ENCODE assay signal across 8 mouse cellular contexts in genomic region chr10:79853860-79854795, GRCm38 (mm10). TPM values are rescaled to one million over a fixed set of nuclear protein-coding genes. Genes with fewer than 3 reads are reported as not detected.
A peak's percentile ranks its signal among the peaks of the same experiment; 100 is the strongest.
DNase-seq lines count a peak whose midpoint lies in the region; ATAC-seq lines count a peak whose summit lies in the region.

TSS of gene Ptbp1 (plus strand) at chr10:79854427.

- H3K9me3 ChIP-seq in heart, embryonic 13.5 days: no peaks in the 10 kb centered on the region
- no peaks in the 10 kb centered on the region for H3K9me3 ChIP-seq in liver, embryonic 12.5 days (replicated peaks)
- H3K9me3 ChIP-seq in stomach, embryonic 15.5 days: no peaks in the 10 kb centered on the region

- H3K4me3 ChIP-seq in brown adipose tissue, adult 24 weeks (ENCODE audit: insufficient read depth, low read depth, low read length): peak within 1 kb of the TSS; percentile 89
- peak within 1 kb of the TSS; percentile 83 for H3K4me3 ChIP-seq in heart, embryonic 13.5 days
- H3K4me3 ChIP-seq in liver, embryonic 12.5 days: peak within 1 kb of the TSS; percentile 93
- H3K4me3 ChIP-seq in stomach, embryonic 15.5 days (replicated peaks): peak within 1 kb of the TSS; percentile 96

- peaks cover 38% of the 10 kb centered on the region for H3K4me1 ChIP-seq in brown adipose tissue, adult 24 weeks (ENCODE audit: control insufficient read depth, insufficient read depth, insufficient read length, low read length)
- peaks cover 67% of the 10 kb centered on the region for H3K4me1 ChIP-seq in heart, embryonic 13.5 days
- H3K4me1 ChIP-seq in liver, embryonic 12.5 days: peaks cover 77% of the 10 kb centered on the region
- peaks cover 50% of the 10 kb centered on the region for H3K4me1 ChIP-seq in stomach, embryonic 15.5 days

- H3K9ac ChIP-seq in heart, embryonic 13.5 days: peak within 1 kb of the TSS; percentile 93
- peak within 1 kb of the TSS; percentile 97 for H3K9ac ChIP-seq in liver, embryonic 12.5 days
- H3K9ac ChIP-seq in stomach, embryonic 15.5 days: peak within 1 kb of the TSS; percentile 99

- peak within 1 kb of the TSS; percentile 97 for H3K27ac ChIP-seq in brown adipose tissue, adult 24 weeks (replicated peaks; ENCODE audit: low read depth, low read length)
- peak within 1 kb of the TSS; percentile 100 for H3K27ac ChIP-seq in heart, embryonic 13.5 days (replicated peaks)
- peak within 1 kb of the TSS; percentile 99 for H3K27ac ChIP-seq in liver, embryonic 12.5 days
- peak within 1 kb of the TSS; percentile 100 for H3K27ac ChIP-seq in stomach, embryonic 15.5 days

- H3K27me3 ChIP-seq in heart, embryonic 13.5 days (replicated peaks): no peaks in the 10 kb centered on the region
- H3K27me3 ChIP-seq in liver, embryonic 12.5 days (replicated peaks): no peaks in the 10 kb centered on the region
- no peaks in the 10 kb centered on the region for H3K27me3 ChIP-seq in stomach, embryonic 15.5 days (replicated peaks)

- peak; percentile 100 for DNase-seq in CD4-positive, CD25-positive, alpha-beta regulatory T cell, adult 2 months (ENCODE audit: low read depth, low spot score)
- peak; percentile 97 for DNase-seq in fat pad, adult 2 months (ENCODE audit: extremely low read depth, low read depth, low spot score)
- DNase-seq in kidney, postnatal 10 days: peak; percentile 100
- peak; percentile 98 to 99 for DNase-seq in natural killer cell, adult 2 months (ENCODE audit: low spot score in 2 of 2)

- H3K36me3 ChIP-seq in heart, embryonic 13.5 days: peaks cover 29% of the 10 kb centered on the region
- H3K36me3 ChIP-seq in liver, embryonic 12.5 days: peaks cover 34% of the 10 kb centered on the region
- peaks cover 6% of the 10 kb centered on the region for H3K36me3 ChIP-seq in stomach, embryonic 15.5 days

- WGBS in heart, embryonic 13.5 days: under 1% methylated on average over 75 of the region's 75 CpGs
- under 1% methylated on average over 75 of the region's 75 CpGs for WGBS in liver, embryonic 12.5 days (ENCODE audit: insufficient replicate concordance)
- WGBS in stomach, embryonic 15.5 days: under 1% methylated on average over 75 of the region's 75 CpGs

- ATAC-seq in heart, embryonic 13.5 days (ENCODE audit: extremely low read depth, insufficient number of reproducible peaks, low FRiP score, low TSS enrichment): peak; percentile 88
- peak; percentile 89 for ATAC-seq in liver, embryonic 12.5 days
- ATAC-seq in stomach, embryonic 15.5 days (ENCODE audit: insufficient read depth, low FRiP score, low read depth): peak; percentile 91

- H3K4me2 ChIP-seq in heart, embryonic 13.5 days: peak within 1 kb of the TSS; percentile 99
- H3K4me2 ChIP-seq in liver, embryonic 12.5 days: peak within 1 kb of the TSS; percentile 98
- peak within 1 kb of the TSS; percentile 90 for H3K4me2 ChIP-seq in stomach, embryonic 15.5 days

RNA-seq across cellular contexts. Expression of gene Ptbp1, which starts in this region (rescaled TPM):
- polyA plus RNA-seq in brown adipose tissue, adult 24 weeks (2012; ENCODE audit: insufficient read depth, insufficient read length, missing spikeins): 45.6 and 50.5 TPM in 2 replicates
- 122 and 141 TPM in 2 replicates for polyA plus RNA-seq in heart, embryonic 13.5 days (2015; fragmentation: Nextera tagmentation; extraction: Ambion mirVana)
- 207 and 211 TPM in 2 replicates for polyA plus RNA-seq in liver, embryonic 12.5 days (2016; fragmentation: Nextera tagmentation; extraction: Ambion mirVana)
- 295 and 299 TPM in 2 replicates for polyA plus RNA-seq in stomach, embryonic 15.5 days (2015; fragmentation: Nextera tagmentation; extraction: Ambion mirVana)

Comparison
In these comparisons a context has a peak if more than half of its experiments do, and no peak if none do; other contexts are left out.
1. Peak in every context shown above with its lines: DNase-seq, ATAC-seq, H3K4me3 ChIP-seq and H3K27ac ChIP-seq.